Mouse (Mus musculus) natural killer cell, adult 2 months (primary cell): ENCODE results near the gene Slc12a3.
"Not testable (repeated sequence)": the region's sequence is repeated elsewhere in the genome, so short reads cannot be mapped to it uniquely, and the experiment has no call there.

Experiments used
- DNase-seq, 2 experiments: peaks; one replicate each; pipeline ENCODE4 v3.0.0; 2022; ENCODE audit warnings: low spot score in 2 of 2

Gene Slc12a3

DNA sequence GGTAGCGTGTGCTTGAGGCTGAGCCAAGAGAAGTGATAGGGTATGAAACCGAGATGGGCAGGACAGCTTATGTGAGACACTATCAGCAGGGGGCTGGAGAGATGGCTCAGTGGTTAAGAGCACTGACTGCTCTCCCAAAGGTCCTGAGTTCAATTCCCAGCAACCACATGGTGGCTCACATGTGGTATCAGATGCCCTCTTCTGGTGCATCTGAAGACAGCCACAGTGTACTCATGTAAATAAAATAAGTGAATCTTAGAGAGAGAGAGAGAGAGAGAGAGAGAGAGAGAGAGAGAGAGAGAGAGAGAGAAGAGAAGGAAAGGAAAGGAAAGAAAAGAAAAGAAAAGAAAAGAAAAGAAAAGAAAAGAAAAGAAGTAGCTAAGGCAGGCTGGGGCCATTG lies 71.0 kb downstream of the Slc12a3 start:
- not testable (repeated sequence) for DNase-seq

DNA sequence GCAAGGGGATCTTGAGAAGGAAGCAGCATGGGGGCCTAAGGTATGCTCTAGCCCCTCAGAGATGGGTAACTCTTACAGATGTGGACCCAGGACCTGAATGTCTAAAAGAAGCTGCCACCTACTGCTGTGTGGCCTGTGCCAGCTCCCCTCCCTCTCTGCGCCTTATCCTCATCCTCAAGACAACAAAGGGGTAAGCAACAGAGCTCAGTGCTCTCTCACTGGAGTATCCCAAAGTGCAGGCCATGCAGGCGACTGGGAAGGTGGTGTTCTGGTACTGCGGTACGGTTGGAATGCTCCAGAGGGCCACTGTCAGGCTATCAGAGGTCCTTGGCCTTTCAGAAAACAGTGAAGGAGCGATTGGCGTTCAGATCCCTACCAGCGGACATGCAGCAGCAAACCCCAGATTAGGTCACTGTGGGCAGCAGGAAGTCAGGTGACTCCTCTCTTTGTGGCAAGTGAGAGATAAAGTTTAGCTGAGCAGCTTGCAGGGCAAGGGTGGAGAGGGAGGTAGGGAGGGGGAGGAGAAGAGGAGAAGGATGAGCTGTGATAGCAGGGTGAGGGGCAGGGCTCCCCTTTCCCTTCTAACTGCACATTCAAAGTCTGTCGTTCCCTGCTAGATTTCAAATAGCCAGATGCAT lies 79.6 kb downstream of the Slc12a3 start:
- peak; percentile 53 to 71 for DNase-seq

DNA sequence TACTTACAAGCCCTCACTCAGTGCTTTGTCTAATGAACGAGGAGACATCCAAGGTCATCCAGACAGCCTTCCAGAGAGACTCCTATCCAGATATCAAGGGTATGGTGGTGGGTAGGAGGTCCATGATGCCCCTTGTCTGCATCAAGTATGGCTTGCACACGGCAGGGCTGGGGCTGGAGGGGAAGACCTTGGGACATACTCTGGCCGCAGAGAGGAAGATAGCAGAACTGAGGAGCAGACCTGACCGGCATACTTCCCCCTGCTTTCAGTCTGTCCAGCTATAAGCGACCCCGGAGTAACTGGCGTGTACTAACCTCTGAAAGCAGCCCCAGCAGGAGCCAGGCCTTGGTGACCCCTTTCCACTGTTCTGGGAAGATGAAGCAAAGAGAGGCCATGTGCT lies 80.5 kb downstream of the Slc12a3 start:
- no peak for DNase-seq

DNA sequence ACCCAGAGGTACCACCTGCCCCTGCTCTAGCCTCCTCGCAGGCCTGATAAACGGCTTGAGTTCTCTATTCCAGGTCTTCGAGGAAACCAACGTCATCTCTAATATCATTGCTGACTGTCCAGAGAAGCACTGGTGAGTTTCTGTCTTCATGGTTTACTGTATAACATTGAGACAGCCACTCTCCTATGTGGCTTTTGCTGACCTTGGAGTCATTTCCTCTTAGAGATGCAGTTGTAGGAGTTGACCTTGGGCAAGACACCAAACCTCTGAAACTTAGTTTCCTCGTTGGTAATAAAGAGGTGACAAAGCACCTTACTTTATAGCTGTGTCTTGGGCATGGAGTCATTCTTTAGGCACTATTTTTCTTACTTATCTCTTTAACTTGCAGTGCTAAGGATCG lies 83.5 kb downstream of the Slc12a3 start:
- DNase-seq, result no peak

DNA sequence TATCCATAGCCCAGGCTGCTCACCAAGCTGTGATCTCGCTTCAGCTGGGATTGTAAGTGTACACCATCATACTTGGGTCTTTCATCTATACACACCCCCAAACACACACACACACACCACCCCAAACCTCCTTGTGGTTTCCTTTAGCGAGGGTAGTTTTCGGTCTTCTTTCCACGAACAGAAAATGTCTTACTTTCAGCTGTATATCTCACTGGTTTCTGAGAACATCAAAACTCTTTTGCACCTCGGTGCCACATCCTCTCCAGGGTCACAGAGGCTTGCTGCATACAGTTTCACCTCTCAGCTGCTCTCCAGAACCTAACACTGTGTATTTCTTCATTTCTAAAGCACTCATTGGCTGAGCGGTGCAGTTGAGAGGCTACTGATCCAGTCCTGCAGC lies 84.5 kb downstream of the Slc12a3 start:
- DNase-seq, result peak; percentile 63 to 79

DNA sequence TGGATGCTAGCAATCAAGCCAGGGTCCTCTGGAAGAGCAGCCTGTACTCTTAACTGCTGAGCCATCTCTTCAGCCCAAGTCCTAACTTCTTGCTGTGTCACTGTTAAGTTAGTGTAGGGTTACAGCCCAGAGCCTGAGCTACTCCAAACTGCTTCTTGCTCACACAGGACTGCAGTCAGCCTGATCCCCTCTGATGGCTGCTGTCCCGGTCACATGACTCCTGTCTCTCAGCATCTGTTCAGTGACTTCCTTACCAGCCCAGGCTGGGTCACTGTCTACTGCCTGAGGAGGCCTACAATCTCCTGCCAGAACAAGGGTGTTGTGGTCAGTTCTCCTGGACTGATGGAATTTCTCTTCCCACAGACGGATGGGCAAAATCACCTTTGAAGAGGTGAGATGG lies 86.2 kb downstream of the Slc12a3 start:
- no peak for DNase-seq
